Mouse (Mus musculus) heart, embryonic 11.5 days (tissue): ENCODE results near the gene Trib3. TPM values are rescaled to one million over a fixed set of nuclear protein-coding genes. Genes with fewer than 3 reads are reported as not detected.
"Not testable (repeated sequence)": the region's sequence is repeated elsewhere in the genome, so short reads cannot be mapped to it uniquely, and the experiment has no call there.

ENCODE experiments used
- ATAC-seq: fragments of 200-750 bp; cut with Nextera tagmentation; replicated peaks from 2 replicates; pipeline ENCODE4 v1.8.0; 2017; ENCODE audit warnings: moderate library complexity; ENCODE audit not compliant: insufficient number of reproducible peaks, low FRiP score, low TSS enrichment
- H3K27ac ChIP-seq: fragments of 300-500 bp; sonication (generic); 2 replicates; pipeline ENCODE4 v1.5.1; 2014; ENCODE audit warnings: mild to moderate bottlenecking, low read depth, low read length
- H3K27me3 ChIP-seq: fragments of 300-500 bp; sonication (generic); 2 replicates; pipeline ENCODE4 v1.6.1; 2014; ENCODE audit warnings: mild to moderate bottlenecking, low read length, mixed read lengths; ENCODE audit not compliant: control insufficient read depth, insufficient read depth
- H3K36me3 ChIP-seq: fragments of 300-500 bp; sonication (generic); 2 replicates; pipeline ENCODE4 v1.6.1; 2014; ENCODE audit warnings: mild to moderate bottlenecking, low read length, moderate library complexity, mixed read lengths; ENCODE audit not compliant: control insufficient read depth, insufficient read depth
- H3K4me1 ChIP-seq: fragments of 300-500 bp; sonication (generic); 2 replicates; pipeline ENCODE4 v1.6.1; 2014; ENCODE audit warnings: low read length; ENCODE audit not compliant: control insufficient read depth, insufficient read depth
- H3K4me2 ChIP-seq: fragments of 300-500 bp; sonication (generic); 2 replicates; pipeline ENCODE4 v1.6.1; 2014; ENCODE audit warnings: mild to moderate bottlenecking, moderate library complexity
- H3K4me3 ChIP-seq: fragments of 300-500 bp; sonication (generic); 2 replicates; pipeline ENCODE4 v1.5.1; 2014; ENCODE audit warnings: low read depth, low read length
- H3K9ac ChIP-seq: fragments of 300-500 bp; sonication (generic); 2 replicates; pipeline ENCODE4 v1.6.1; 2014; ENCODE audit warnings: mild to moderate bottlenecking, low read depth, low read length, moderate library complexity
- H3K9me3 ChIP-seq: fragments of 300-500 bp; sonication (generic); replicated peaks from 2 replicates; pipeline ENCODE4 v1.6.1; 2016; ENCODE audit warnings: low read length; ENCODE audit not compliant: control insufficient read depth
- WGBS: fragments of 180-500 bp; shearing (Covaris S2); extraction: QIAGEN DNeasy Blood & Tissue Kit; methylation state at CpG from one replicate; pipeline ENCODE4 v1.1.7; 2014; ENCODE audit not compliant: insufficient replicate concordance; 5-methylcytosine and 5-hydroxymethylcytosine counted together
- polyA plus RNA-seq: library from polyadenylated mRNA; unstranded; fragments of >200 nt; fragmentation: Nextera tagmentation; extraction: Ambion mirVana; gene quantifications from 2 replicates; pipeline ENCODE4 v1.2.1, GENCODE M21; 2014

Gene Trib3
- polyA plus RNA-seq, 1 experiment from 2014 or later, result 3.4 TPM

DNA sequence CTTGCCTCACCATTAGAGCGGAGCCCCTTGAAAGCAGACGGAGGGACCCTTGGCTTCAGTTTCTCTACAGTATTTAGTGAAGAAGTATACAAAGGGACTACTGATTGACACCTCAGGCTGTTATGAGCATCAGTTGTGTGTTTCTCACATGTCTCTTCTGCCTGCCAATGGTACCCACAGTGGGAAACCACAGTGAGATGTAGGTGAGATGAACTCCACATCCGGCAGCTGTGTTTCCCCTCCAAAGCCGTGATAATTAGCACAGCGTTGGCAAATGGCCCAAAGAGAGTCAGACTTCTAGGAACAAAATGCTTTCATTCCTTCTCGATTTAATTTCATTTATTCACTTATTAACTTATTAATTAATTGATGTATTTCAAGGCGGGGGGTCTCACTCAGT lies 28.3 kb upstream of the Trib3 start:
- 77% methylated on average over 7 of the region's 7 CpGs for WGBS

DNA sequence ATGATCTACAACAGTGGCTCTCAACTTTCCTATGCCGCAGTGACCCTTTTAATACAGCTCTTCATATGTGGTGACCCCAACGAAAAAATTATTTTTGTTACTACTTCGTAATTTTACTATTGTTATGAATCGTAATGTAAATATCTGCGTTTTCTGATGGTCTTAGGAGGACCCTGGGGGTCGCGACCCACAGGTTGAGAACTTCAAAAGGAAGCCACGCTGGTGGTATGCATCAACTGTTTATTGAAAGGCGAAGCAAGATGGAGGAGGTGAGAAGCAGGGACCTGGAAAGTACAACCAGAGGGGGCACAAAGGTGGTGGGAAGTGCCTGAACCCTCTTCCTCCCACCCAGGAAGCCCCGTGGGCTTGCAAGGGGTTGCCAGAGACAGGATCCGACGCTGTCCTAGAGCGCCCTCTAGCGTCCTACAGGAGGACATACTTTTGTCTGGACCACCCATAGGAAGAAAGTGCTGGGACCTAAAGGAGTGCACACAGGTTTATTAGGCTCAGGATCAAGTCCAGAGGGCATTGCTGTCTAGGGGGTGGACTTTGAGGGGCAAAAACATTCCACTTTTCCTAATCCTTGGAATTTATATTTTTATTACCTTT lies 24.8 kb upstream of the Trib3 start:
- Histone ChIP-seq H3K9ac (no peak overlapping the region), H3K4me2 (peak overlapping the region; percentile 51), H3K27ac (no peak overlapping the region), H3K27me3 (0 out of 2 replicates have a peak, but pooled peaks cover 2% of the 10 kb centered on the region), H3K9me3 (no peaks in the 10 kb centered on the region), H3K4me3 (no peak overlapping the region), H3K36me3 (no peaks in the 10 kb centered on the region), H3K4me1 (0 out of 2 replicates have a peak, but pooled peaks cover 3% of the 10 kb centered on the region)
- 0 out of 2 replicates have a peak, but pooled peaks have one; percentile 32 for ATAC-seq
- WGBS, result 24% methylated on average over 14 of the region's 14 CpGs

More for the DNA sequence above, 28.3 kb upstream of the Trib3 start:
- no peaks in the 10 kb centered on the region for H3K9me3 ChIP-seq
- no peaks in the 10 kb centered on the region for H3K36me3 ChIP-seq
- no peak overlapping the region for H3K4me2 ChIP-seq
- no peak overlapping the region for H3K4me3 ChIP-seq
- H3K27ac ChIP-seq, result no peak overlapping the region
- H3K4me1 ChIP-seq, result peaks cover 13% of the 10 kb centered on the region
- no peak for ATAC-seq
- no peak overlapping the region for H3K9ac ChIP-seq
- H3K27me3 ChIP-seq, result peaks cover 24% of the 10 kb centered on the region

DNA sequence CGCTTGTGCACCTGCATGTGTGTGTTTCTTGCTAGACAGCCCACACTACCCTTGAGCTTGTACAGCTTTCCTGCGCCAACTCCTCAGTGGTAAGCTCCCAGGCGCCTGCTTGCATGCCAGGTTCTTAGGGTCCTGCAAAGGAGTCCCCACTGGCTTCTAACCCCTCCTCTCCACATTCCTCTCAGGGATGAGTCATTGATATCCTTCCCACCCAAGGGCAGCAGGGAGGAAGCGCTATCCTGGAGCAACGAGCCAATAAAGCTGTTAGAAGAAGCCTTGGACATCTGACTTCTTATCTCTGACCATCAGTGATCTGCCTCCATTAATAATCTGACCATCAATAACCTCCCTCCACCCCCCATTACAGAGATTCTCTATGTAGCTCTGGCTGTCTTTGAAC lies 24.1 kb upstream of the Trib3 start:
- no peak for ATAC-seq
- no peak overlapping the region for H3K4me2 ChIP-seq

DNA sequence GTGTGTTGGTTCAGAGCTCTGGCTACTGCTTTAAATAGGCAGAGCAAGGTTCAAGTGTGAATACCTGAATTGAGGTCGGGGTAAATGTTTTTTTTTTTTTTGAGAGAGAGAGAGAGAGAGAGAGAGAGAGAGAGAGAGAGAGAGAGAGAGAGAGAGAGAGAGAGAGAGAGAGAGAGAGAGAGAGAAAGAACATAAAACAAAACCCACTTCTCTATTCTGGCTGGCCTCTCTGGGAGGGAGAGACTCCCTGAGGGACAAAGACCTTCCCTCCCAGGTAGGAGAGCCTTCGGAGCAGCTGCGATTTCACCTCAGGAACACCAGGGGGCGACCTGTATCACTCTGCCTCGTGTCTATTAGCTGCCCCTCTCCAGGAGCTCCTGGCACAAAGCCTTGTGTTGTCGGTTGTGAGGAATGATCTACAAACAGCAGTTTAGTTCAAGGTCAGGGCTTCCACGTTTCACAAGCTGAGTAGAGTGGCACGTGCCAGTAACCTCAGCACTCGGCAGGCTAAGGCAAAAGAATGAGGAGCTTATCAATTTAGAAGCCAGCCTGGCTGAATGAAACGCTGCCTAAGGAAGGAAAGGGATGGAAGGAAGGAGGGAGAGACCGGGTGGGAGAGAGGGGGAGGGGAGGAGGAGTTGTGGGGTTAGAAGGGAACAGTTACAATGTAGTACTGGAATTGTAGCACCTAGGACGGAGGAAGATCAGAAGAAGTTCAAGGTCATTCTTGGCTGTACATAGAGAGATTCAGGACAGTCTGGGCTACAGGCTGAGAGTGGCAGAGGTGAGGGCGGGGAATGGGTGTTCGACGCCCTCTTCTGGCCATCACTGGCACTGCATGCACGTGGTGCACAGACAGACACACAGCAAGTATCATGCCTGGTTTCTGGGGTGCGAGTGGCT lies 19.7 kb upstream of the Trib3 start:
- Histone ChIP-seq H3K27ac (peak overlapping the region; percentile 71), H3K9me3 (no peaks in the 10 kb centered on the region), H3K36me3 (no peaks in the 10 kb centered on the region), H3K4me1 (peaks cover 14% of the 10 kb centered on the region), H3K9ac (peak overlapping the region; percentile 36; the same call in 1 of the 2 replicates), H3K27me3 (no peaks in the 10 kb centered on the region), H3K4me2 (peak overlapping the region; percentile 58), H3K4me3 (peak overlapping the region; percentile 25)
- WGBS, result 11% methylated on average over 17 of the region's 17 CpGs
- ATAC-seq, result peak; percentile 61

More for the DNA sequence above, 24.1 kb upstream of the Trib3 start:
- Histone ChIP-seq H3K9ac (no peak overlapping the region), H3K27ac (no peak overlapping the region), H3K9me3 (no peaks in the 10 kb centered on the region), H3K27me3 (0 out of 2 replicates have a peak, but pooled peaks cover 2% of the 10 kb centered on the region), H3K4me1 (0 out of 2 replicates have a peak, but pooled peaks cover 5% of the 10 kb centered on the region), H3K36me3 (no peaks in the 10 kb centered on the region), H3K4me3 (no peak overlapping the region)
- WGBS, result 62% methylated on average over 5 of the region's 5 CpGs

DNA sequence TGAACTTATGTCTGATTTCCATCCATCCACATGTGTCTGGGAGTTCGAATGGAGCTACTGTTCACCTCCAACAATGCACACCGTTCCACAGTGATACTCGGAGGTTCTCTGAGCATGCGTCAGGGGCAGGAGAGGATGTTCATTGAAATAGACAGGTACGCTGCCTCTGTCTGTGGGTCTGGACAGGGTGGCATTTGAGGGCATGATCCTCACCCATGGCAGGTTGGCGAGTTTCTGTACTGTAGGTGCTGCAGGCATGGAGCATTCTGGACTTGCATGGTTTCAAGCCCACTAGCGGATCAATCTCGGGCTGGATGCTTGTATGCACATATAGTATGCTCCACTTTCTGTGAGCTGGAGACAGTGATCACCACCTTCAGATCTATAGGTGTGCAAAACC lies 17.4 kb upstream of the Trib3 start:
- H3K27ac ChIP-seq, result no peak overlapping the region

DNA sequence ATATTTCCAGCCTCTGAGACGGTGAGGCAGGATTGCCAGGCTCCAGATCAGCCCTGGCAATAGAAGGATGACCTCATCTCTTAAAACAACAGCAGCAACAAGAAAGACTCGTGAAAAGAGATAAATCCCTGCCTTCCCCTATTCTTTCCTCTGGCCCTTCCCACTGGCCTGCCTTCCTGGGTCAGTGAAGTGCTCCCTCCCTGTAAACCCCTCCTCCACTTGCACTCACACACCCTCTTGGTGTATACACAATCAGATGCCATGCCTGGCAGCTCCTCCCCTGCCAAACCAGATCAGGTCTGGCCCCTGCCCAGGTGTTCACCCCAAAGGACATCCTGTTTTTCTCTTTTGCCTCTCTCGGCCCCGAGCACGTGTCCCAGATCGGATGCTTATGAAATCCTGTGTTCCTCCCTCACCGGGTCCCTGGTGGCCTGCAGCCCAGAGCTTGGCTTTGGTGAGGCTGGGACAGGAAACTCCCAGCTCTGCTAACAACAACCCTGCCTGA lies 16.5 kb upstream of the Trib3 start:
- no peak for ATAC-seq
- 39% methylated on average over 7 of the region's 7 CpGs for WGBS
- Histone ChIP-seq H3K9me3 (no peaks in the 10 kb centered on the region), H3K4me1 (peaks cover 17% of the 10 kb centered on the region), H3K36me3 (no peaks in the 10 kb centered on the region), H3K9ac (0 out of 2 replicates have a peak overlapping the region, but pooled peaks have one; percentile 22), H3K27me3 (no peaks in the 10 kb centered on the region), H3K4me2 (no peak overlapping the region), H3K4me3 (no peak overlapping the region), H3K27ac (no peak overlapping the region)

More for the DNA sequence above, 17.4 kb upstream of the Trib3 start:
- Histone ChIP-seq H3K27me3 (no peaks in the 10 kb centered on the region), H3K36me3 (no peaks in the 10 kb centered on the region), H3K9me3 (no peaks in the 10 kb centered on the region), H3K4me2 (no peak overlapping the region), H3K4me3 (no peak overlapping the region), H3K4me1 (peaks cover 17% of the 10 kb centered on the region), H3K9ac (no peak overlapping the region)
- 87% methylated on average over 8 of the region's 8 CpGs for WGBS
- no peak for ATAC-seq

DNA sequence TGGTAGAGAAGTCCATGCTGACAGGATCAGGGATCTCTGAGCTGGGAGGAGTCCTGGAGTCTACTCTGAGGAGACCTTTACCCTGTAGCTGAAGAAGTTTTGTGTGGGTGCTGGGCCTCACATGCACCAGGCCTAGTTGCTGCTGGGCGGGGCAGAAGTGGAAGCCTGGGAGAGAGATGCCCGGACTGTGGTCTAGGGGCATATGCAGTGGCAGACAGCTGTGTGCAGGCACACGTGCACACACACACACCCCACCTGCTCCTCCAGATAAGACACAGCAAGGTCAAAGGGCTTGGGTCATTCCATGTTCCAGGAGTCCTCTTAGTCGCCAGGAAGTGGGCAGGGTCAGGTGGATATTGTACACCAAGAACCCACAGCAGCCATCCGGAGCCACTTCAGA lies 15.8 kb upstream of the Trib3 start:
- Histone ChIP-seq H3K27me3 (no peaks in the 10 kb centered on the region), H3K4me2 (no peak overlapping the region; the same call in 1 of the 2 replicates), H3K36me3 (no peaks in the 10 kb centered on the region), H3K9ac (0 out of 2 replicates have a peak overlapping the region, but pooled peaks have one; percentile 22), H3K4me3 (no peak overlapping the region), H3K4me1 (peaks cover 17% of the 10 kb centered on the region), H3K9me3 (no peaks in the 10 kb centered on the region), H3K27ac (0 out of 2 replicates have a peak overlapping the region, but pooled peaks have one; percentile 29)
- WGBS, result 53% methylated on average over 5 of the region's 5 CpGs
- ATAC-seq, result peak; percentile 50; the same call in 1 of the 2 replicates

DNA sequence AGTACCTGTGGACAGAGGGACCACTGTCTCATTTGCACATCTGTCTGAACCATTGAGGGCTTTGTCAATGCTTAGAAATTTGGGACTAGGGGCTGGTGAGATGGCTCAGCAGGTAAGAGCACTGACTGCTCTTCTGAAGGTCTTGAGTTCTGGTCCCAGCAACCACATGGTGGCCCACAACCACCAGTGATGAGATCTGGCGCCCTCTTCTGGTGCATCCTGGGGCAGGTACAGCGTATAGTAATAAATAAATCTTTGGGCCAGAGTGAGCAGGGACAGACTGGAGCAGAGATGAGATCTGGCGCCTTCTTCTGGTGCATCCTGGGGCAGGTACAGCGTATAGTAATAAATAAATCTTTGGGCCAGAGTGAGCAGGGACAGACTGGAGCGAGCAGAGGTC lies 15.1 kb upstream of the Trib3 start:
- H3K27me3 ChIP-seq, H3K27ac ChIP-seq, H3K36me3 ChIP-seq, H3K9me3 ChIP-seq, H3K4me3 ChIP-seq, H3K9ac ChIP-seq, H3K4me2 ChIP-seq, ATAC-seq: not testable (repeated sequence)
- WGBS, result 75% methylated on average over 5 of the region's 5 CpGs
- peaks cover 17% of the 10 kb centered on the region for H3K4me1 ChIP-seq
